Mouse (Mus musculus) forebrain, embryonic 15.5 days (tissue): ENCODE data around the gene Pxk. TPM values are rescaled to one million over a fixed set of nuclear protein-coding genes. Genes with fewer than 3 reads are reported as not detected.
"Not testable (repeated sequence)": the region's sequence is repeated elsewhere in the genome, so short reads cannot be mapped to it uniquely, and the experiment has no call there.

ENCODE experiments used
- ATAC-seq: fragments of 200-750 bp; cut with Nextera tagmentation; replicated peaks from 2 replicates; pipeline ENCODE4 v1.8.0; 2017; ENCODE audit warnings: mild to moderate bottlenecking, moderate TSS enrichment, moderate library complexity
- H3K27ac ChIP-seq: fragments of 300-500 bp; sonication (generic); replicated peaks from 2 replicates; pipeline ENCODE4 v1.5.1; 2015; ENCODE audit warnings: mild to moderate bottlenecking, inconsistent platforms
- H3K27me3 ChIP-seq: fragments of 300-500 bp; sonication (generic); 2 replicates; pipeline ENCODE4 v1.6.1; 2015; ENCODE audit warnings: inconsistent platforms
- H3K36me3 ChIP-seq: fragments of 300-500 bp; sonication (generic); 2 replicates; pipeline ENCODE4 v1.6.1; 2015; ENCODE audit warnings: mild to moderate bottlenecking, inconsistent platforms
- H3K4me1 ChIP-seq: fragments of 300-500 bp; sonication (generic); 2 replicates; pipeline ENCODE4 v1.6.1; 2015; ENCODE audit warnings: inconsistent platforms
- H3K4me2 ChIP-seq: fragments of 300-500 bp; sonication (generic); replicated peaks from 2 replicates; pipeline ENCODE4 v1.6.1; 2015; ENCODE audit warnings: mild to moderate bottlenecking, inconsistent platforms
- H3K4me3 ChIP-seq: fragments of 300-500 bp; sonication (generic); 2 replicates; pipeline ENCODE4 v1.5.1; 2015; ENCODE audit warnings: mild to moderate bottlenecking, inconsistent platforms
- H3K9ac ChIP-seq: fragments of 300-500 bp; sonication (generic); replicated peaks from 2 replicates; pipeline ENCODE4 v1.6.1; 2015; ENCODE audit warnings: mild to moderate bottlenecking, inconsistent platforms
- H3K9me3 ChIP-seq: fragments of 300-500 bp; sonication (generic); 2 replicates; pipeline ENCODE4 v1.6.1; 2016; ENCODE audit warnings: inconsistent platforms
- WGBS: fragments of 180-500 bp; shearing (Covaris S2); methylation state at CpG from one replicate; pipeline ENCODE4 v1.1.7; 2015; ENCODE audit warnings: mixed read lengths; 5-methylcytosine and 5-hydroxymethylcytosine counted together
- polyA plus RNA-seq: library from polyadenylated mRNA; unstranded; fragments of >200 nt; fragmentation: Nextera tagmentation; extraction: Ambion mirVana; gene quantifications from 2 replicates; pipeline ENCODE4 v1.2.1, GENCODE M21; 2015

Gene Pxk
- polyA plus RNA-seq, 1 experiment from 2014 or later: 51.8 TPM

DNA sequence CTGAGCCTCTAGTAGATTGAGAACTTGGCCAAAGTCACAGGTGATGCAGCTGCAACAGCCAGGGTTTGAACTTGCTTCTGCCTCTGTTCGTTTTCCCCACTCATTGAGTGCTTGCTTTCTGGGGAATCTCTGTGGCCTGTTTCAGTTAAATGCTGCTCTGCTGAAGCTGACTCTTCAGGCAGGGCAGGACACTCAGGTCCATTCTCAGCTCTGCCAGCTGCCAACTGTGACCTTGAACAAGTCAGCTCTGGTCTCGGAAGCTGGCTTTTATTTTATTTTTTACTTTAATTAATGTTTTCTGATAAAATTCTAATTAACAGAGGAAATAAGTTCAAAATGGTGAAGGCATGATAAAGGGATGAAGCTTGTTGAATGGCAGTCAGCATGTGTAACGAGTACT is 60.7 kb downstream of the Pxk start:
- H3K4me2 ChIP-seq: no peak overlapping the region
- ATAC-seq: no peak
- peaks cover 43% of the 10 kb centered on the region for H3K36me3 ChIP-seq
- H3K4me3 ChIP-seq: no peak overlapping the region
- no peaks in the 10 kb centered on the region for H3K4me1 ChIP-seq
- no peak overlapping the region for H3K27ac ChIP-seq
- no peaks in the 10 kb centered on the region for H3K27me3 ChIP-seq
- H3K9me3 ChIP-seq: no peaks in the 10 kb centered on the region
- 67% methylated on average over 3 of the region's 3 CpGs for WGBS
- H3K9ac ChIP-seq: no peak overlapping the region

- Histone ChIP-seq H3K27ac (no peak overlapping the region), H3K9ac (no peak overlapping the region), H3K4me2 (no peak overlapping the region), H3K4me1 (no peaks in the 10 kb centered on the region), H3K27me3 (no peaks in the 10 kb centered on the region), H3K4me3 (no peak overlapping the region), H3K9me3 (no peaks in the 10 kb centered on the region), H3K36me3 (peaks cover 47% of the 10 kb centered on the region)
- WGBS: 84% methylated on average over 3 of the region's 3 CpGs
- ATAC-seq: no peak
These were observed 61.1 kb downstream of the Pxk start for GRCm38 (mm10) chr14:8159141-8159540.

DNA sequence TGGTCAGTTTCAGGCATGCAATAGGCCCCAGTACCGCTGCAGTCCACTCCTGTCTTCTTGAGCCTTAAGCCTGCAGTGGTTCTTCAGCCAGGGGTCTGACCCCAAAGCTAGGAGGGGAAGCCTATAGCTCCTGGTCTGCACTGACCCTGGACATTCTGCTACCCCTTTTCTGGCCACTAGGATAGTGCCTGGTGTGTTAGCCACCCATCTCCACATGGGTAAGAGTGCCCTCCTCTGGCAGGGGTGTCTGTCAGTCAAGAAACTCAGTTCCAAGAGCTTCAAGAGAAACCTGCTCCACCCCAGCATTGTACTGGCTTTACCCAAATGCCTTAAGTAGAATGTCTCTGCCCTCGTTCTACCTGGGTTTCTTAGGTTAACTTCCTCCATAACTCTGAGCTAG is 63.8 kb downstream of the Pxk start:
- H3K36me3 ChIP-seq: peaks cover 67% of the 10 kb centered on the region
- H3K4me1 ChIP-seq: no peaks in the 10 kb centered on the region
- H3K4me2 ChIP-seq: no peak overlapping the region
- 83% methylated on average over 2 of the region's 2 CpGs for WGBS
- H3K27ac ChIP-seq: no peak overlapping the region
- no peaks in the 10 kb centered on the region for H3K9me3 ChIP-seq
- H3K27me3 ChIP-seq: no peaks in the 10 kb centered on the region
- no peak for ATAC-seq
- no peak overlapping the region for H3K9ac ChIP-seq
- no peak overlapping the region for H3K4me3 ChIP-seq

- 84% methylated on average over 7 of the region's 7 CpGs for WGBS
- Histone ChIP-seq H3K27ac (no peak overlapping the region), H3K9ac (no peak overlapping the region), H3K27me3 (no peaks in the 10 kb centered on the region), H3K4me1 (no peaks in the 10 kb centered on the region), H3K36me3 (peaks cover 88% of the 10 kb centered on the region), H3K9me3 (no peaks in the 10 kb centered on the region), H3K4me3 (no peak overlapping the region), H3K4me2 (no peak overlapping the region)
- 0 out of 2 replicates have a peak, but pooled peaks have one; percentile 17 for ATAC-seq
These were observed 66.5 kb downstream of the Pxk start for GRCm38 (mm10) chr14:8164463-8164862.

- Histone ChIP-seq H3K36me3 (peaks cover 29% of the 10 kb centered on the region), H3K27ac (peak within 1 kb of the TSS; percentile 83), H3K4me2 (peak within 1 kb of the TSS; percentile 65), H3K9me3 (no peaks in the 10 kb centered on the region), H3K4me1 (peaks cover 13% of the 10 kb centered on the region), H3K27me3 (no peaks in the 10 kb centered on the region), H3K9ac (peak within 1 kb of the TSS; percentile 97), H3K4me3 (peak within 1 kb of the TSS; percentile 99)
- WGBS: under 1% methylated on average over 64 of the region's 64 CpGs
- peak; percentile 100 for ATAC-seq
These were observed 74.7 kb downstream of the Pxk start, which contains the start of gene Pdhb for GRCm38 (mm10) chr14:8172507-8173410. Gene Pdhb (minus strand): TSS chr14:8173025.

GRCm38 (mm10) chr14:8173542-8174250 is 75.7 kb downstream of the Pxk start:
- Histone ChIP-seq H3K4me1 (peaks cover 13% of the 10 kb centered on the region), H3K4me3 (peak overlapping the region; percentile 99), H3K4me2 (peak overlapping the region; percentile 65), H3K9ac (peak overlapping the region; percentile 48), H3K36me3 (peaks cover 20% of the 10 kb centered on the region), H3K27ac (peak overlapping the region; percentile 66)
- ATAC-seq, H3K9me3 ChIP-seq, H3K27me3 ChIP-seq: not testable (repeated sequence)
- WGBS: 28% methylated on average over 7 of the region's 7 CpGs

DNA sequence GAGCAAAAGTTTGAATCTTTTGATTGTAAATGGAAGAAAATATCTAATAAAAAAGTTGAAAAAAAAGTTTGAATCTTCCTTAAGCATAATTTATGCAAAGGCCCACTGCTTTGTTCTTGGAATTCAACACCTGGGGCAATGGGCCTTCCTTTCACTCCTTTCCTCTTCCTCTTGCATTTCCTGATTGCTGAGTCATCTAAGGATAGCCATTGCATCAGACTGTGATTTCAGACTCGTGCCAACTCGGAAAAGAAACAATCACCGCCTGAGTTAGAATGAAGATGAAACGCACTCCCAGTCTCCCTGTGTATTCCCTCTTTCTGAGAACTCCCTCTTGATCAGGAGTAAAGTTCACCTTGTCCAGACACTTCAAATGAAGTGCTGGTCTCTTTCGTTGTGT is 76.6 kb downstream of the Pxk start:
- no peak overlapping the region for H3K4me3 ChIP-seq
- H3K4me1 ChIP-seq: peaks cover 13% of the 10 kb centered on the region
- no peak overlapping the region for H3K4me2 ChIP-seq
- peaks cover 10% of the 10 kb centered on the region for H3K36me3 ChIP-seq
- no peak overlapping the region for H3K27ac ChIP-seq
- H3K9me3 ChIP-seq: no peaks in the 10 kb centered on the region
- ATAC-seq: no peak
- 91% methylated on average over 5 of the region's 5 CpGs for WGBS
- no peak overlapping the region for H3K9ac ChIP-seq
- H3K27me3 ChIP-seq: no peaks in the 10 kb centered on the region

GRCm38 (mm10) chr14:8176251-8176650 is 78.2 kb downstream of the Pxk start:
- H3K9ac ChIP-seq: no peak overlapping the region
- H3K4me1 ChIP-seq: peaks cover 13% of the 10 kb centered on the region
- no peak overlapping the region for H3K4me3 ChIP-seq
- H3K27me3 ChIP-seq: no peaks in the 10 kb centered on the region
- no peak for ATAC-seq
- no peaks in the 10 kb centered on the region for H3K36me3 ChIP-seq
- 50% methylated on average over 5 of the region's 5 CpGs for WGBS
- H3K9me3 ChIP-seq: no peaks in the 10 kb centered on the region
- H3K27ac ChIP-seq: no peak overlapping the region
- H3K4me2 ChIP-seq: no peak overlapping the region

DNA sequence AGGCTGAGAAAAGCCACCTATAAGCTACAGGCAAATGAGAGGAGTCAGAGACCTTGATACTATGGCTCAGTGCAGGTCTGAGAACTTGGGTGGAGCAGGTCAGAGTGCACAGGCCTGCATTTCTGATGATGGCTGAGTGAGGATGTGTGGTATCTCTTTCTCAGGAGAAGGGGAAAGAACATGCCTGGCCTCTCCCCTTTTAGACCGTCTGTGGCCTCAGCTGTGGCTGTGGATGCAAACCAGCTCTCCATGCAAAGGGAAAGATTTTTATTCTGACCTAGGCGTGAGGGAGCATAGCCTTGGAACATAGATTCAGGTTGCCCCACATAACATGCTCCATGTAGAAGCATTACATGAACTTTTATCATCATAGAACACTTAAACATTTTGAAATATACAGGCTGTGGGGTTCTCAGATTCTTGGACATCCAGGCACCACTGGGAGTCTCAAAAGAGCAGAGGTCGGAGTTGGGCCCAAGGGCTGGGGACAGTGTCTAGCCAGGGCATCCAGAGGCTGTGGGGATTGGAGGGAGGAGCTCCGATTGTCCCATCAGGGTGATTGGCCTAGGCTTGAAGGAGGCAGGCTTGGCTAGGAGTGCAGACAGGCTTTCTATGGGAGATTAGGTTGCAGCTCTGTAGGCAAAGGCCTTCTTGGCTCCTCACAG is 82.5 kb downstream of the Pxk start:
- Histone ChIP-seq H3K27ac (no peak overlapping the region), H3K9me3 (no peaks in the 10 kb centered on the region), H3K9ac (no peak overlapping the region), H3K27me3 (no peaks in the 10 kb centered on the region), H3K4me2 (no peak overlapping the region), H3K36me3 (no peaks in the 10 kb centered on the region), H3K4me3 (no peak overlapping the region), H3K4me1 (no peaks in the 10 kb centered on the region)
- 77% methylated on average over 4 of the region's 4 CpGs for WGBS
- ATAC-seq: no peak

DNA sequence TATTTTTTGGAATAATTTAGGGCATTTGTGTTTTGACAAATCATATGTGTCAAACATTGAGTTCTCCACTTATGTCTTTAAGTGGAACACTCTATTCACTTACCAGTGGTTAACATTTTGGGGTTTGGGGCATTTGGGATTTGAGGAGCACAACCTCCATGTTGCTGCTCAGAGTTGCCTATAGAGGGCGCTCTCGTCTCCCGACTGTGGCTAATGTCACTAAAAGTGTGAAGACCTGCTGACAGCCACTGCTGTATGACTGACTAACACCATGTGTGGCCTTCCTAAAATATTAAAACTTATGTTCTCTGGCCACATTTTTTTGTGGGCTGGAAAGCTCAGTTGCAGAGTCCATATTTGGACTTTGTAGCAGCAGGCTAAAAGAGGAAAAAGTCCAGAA is 85.3 kb downstream of the Pxk start:
- H3K4me2 ChIP-seq: no peak overlapping the region
- no peak overlapping the region for H3K4me3 ChIP-seq
- H3K4me1 ChIP-seq: peaks cover 5% of the 10 kb centered on the region; the same call in 1 of the 2 replicates
- no peak overlapping the region for H3K9ac ChIP-seq
- no peak overlapping the region for H3K27ac ChIP-seq
- 59% methylated on average over 3 of the region's 3 CpGs for WGBS
- no peaks in the 10 kb centered on the region for H3K9me3 ChIP-seq
- no peaks in the 10 kb centered on the region for H3K36me3 ChIP-seq
- ATAC-seq: no peak
- no peaks in the 10 kb centered on the region for H3K27me3 ChIP-seq

GRCm38 (mm10) chr14:8186278-8187045 is 88.5 kb downstream of the Pxk start:
- H3K27me3 ChIP-seq: no peaks in the 10 kb centered on the region
- no peak overlapping the region for H3K9ac ChIP-seq
- no peak overlapping the region for H3K4me3 ChIP-seq
- H3K4me2 ChIP-seq: no peak overlapping the region
- H3K4me1 ChIP-seq: peaks cover 5% of the 10 kb centered on the region; the same call in 1 of the 2 replicates
- no peak for ATAC-seq
- 77% methylated on average over 6 of the region's 6 CpGs for WGBS
- no peak overlapping the region for H3K27ac ChIP-seq
- no peaks in the 10 kb centered on the region for H3K36me3 ChIP-seq
- no peaks in the 10 kb centered on the region for H3K9me3 ChIP-seq
